Mouse (Mus musculus) neural tube, embryonic 13.5 days (tissue): ENCODE results near the gene Magi1. TPM values are rescaled to one million over a fixed set of nuclear protein-coding genes. Genes with fewer than 3 reads are reported as not detected.

ENCODE experiments used
- ATAC-seq: fragments of 200-750 bp; cut with Nextera tagmentation; 2 replicates; pipeline ENCODE4 v1.8.0; 2017; ENCODE audit warnings: low read depth, mild to moderate bottlenecking, moderate TSS enrichment, moderate library complexity
- H3K27ac ChIP-seq: fragments of 300-500 bp; sonication (generic); replicated peaks from 2 replicates; pipeline ENCODE4 v1.5.1; 2015; ENCODE audit warnings: moderate library complexity, mild to moderate bottlenecking, inconsistent platforms
- H3K27me3 ChIP-seq: fragments of 300-500 bp; sonication (generic); 2 replicates; pipeline ENCODE4 v1.6.1; 2015; ENCODE audit warnings: mild to moderate bottlenecking, inconsistent platforms
- H3K36me3 ChIP-seq: fragments of 300-500 bp; sonication (generic); 2 replicates; pipeline ENCODE4 v1.6.1; 2015; ENCODE audit warnings: mild to moderate bottlenecking, inconsistent platforms
- H3K4me1 ChIP-seq: fragments of 300-500 bp; sonication (generic); replicated peaks from 2 replicates; pipeline ENCODE4 v1.6.1; 2015; ENCODE audit warnings: inconsistent platforms
- H3K4me2 ChIP-seq: fragments of 300-500 bp; sonication (generic); 2 replicates; pipeline ENCODE4 v1.6.1; 2015; ENCODE audit warnings: inconsistent platforms, mild to moderate bottlenecking, moderate library complexity
- H3K4me3 ChIP-seq: fragments of 300-500 bp; sonication (generic); 2 replicates; pipeline ENCODE4 v1.5.1; 2015; ENCODE audit warnings: mild to moderate bottlenecking, inconsistent platforms
- H3K9ac ChIP-seq: fragments of 300-500 bp; sonication (generic); 2 replicates; pipeline ENCODE4 v1.6.1; 2015; ENCODE audit warnings: moderate library complexity, mild to moderate bottlenecking, inconsistent platforms
- H3K9me3 ChIP-seq: fragments of 300-500 bp; sonication (generic); 2 replicates; pipeline ENCODE4 v1.6.1; 2016; ENCODE audit warnings: inconsistent platforms
- WGBS: fragments of 180-500 bp; shearing (Covaris S2); methylation state at CpG from one replicate; pipeline ENCODE4 v1.1.7; 2015; 5-methylcytosine and 5-hydroxymethylcytosine counted together
- polyA plus RNA-seq: library from polyadenylated mRNA; unstranded; fragments of >200 nt; fragmentation: Nextera tagmentation; extraction: Ambion mirVana; gene quantifications from 2 replicates; pipeline ENCODE4 v1.2.1, GENCODE M21; 2015

Gene Magi1
- polyA plus RNA-seq, 1 experiment from 2014 or later: 20.9 TPM

- Histone ChIP-seq H3K4me1 (peaks cover 32% of the 10 kb centered on the region), H3K4me3 (no peak overlapping the region), H3K27me3 (no peaks in the 10 kb centered on the region), H3K4me2 (no peak overlapping the region), H3K9ac (no peak overlapping the region), H3K9me3 (no peaks in the 10 kb centered on the region), H3K36me3 (no peaks in the 10 kb centered on the region), H3K27ac (peak overlapping the region; percentile 34)
- WGBS: 60% methylated on average over 2 of the region's 2 CpGs
- ATAC-seq: no peak
These were observed 408.8 kb downstream of the Magi1 start for GRCm38 (mm10) chr6:93874936-93875335.

- 76% methylated on average over 2 of the region's 2 CpGs for WGBS
- no peak for ATAC-seq
- Histone ChIP-seq H3K4me1 (peaks cover 32% of the 10 kb centered on the region), H3K4me2 (no peak overlapping the region), H3K9me3 (no peaks in the 10 kb centered on the region), H3K27me3 (no peaks in the 10 kb centered on the region), H3K36me3 (no peaks in the 10 kb centered on the region), H3K4me3 (no peak overlapping the region), H3K9ac (no peak overlapping the region), H3K27ac (no peak overlapping the region)
These were observed 409.3 kb downstream of the Magi1 start for GRCm38 (mm10) chr6:93874376-93874775.

- Histone ChIP-seq H3K4me1 (peaks cover 32% of the 10 kb centered on the region), H3K4me3 (no peak overlapping the region), H3K9me3 (no peaks in the 10 kb centered on the region), H3K27me3 (no peaks in the 10 kb centered on the region), H3K9ac (no peak overlapping the region), H3K36me3 (no peaks in the 10 kb centered on the region), H3K27ac (no peak overlapping the region), H3K4me2 (no peak overlapping the region)
- no peak for ATAC-seq
- 37% methylated on average over 1 of the region's 1 CpGs for whole genome bisulfite sequencing
These were observed 410.2 kb downstream of the Magi1 start for GRCm38 (mm10) chr6:93873536-93873935.

- no peaks in the 10 kb centered on the region for H3K27me3 ChIP-seq
- H3K4me3 ChIP-seq: no peak overlapping the region
- 80% methylated on average over 4 of the region's 4 CpGs for WGBS
- ATAC-seq: no peak
- no peaks in the 10 kb centered on the region for H3K36me3 ChIP-seq
- H3K27ac ChIP-seq: no peak overlapping the region
- H3K4me1 ChIP-seq: peaks cover 25% of the 10 kb centered on the region
- H3K9me3 ChIP-seq: no peaks in the 10 kb centered on the region
- H3K9ac ChIP-seq: no peak overlapping the region
- no peak overlapping the region for H3K4me2 ChIP-seq
These were observed 412.2 kb downstream of the Magi1 start for GRCm38 (mm10) chr6:93871516-93871915.

GRCm38 (mm10) chr6:93870023-93870422 is 413.7 kb downstream of the Magi1 start:
- H3K9me3 ChIP-seq: no peaks in the 10 kb centered on the region
- ATAC-seq: no peak
- H3K9ac ChIP-seq: no peak overlapping the region
- no peaks in the 10 kb centered on the region for H3K27me3 ChIP-seq
- no peaks in the 10 kb centered on the region for H3K36me3 ChIP-seq
- no peak overlapping the region for H3K4me2 ChIP-seq
- WGBS: 77% methylated on average over 5 of the region's 5 CpGs
- peaks cover 25% of the 10 kb centered on the region for H3K4me1 ChIP-seq
- H3K27ac ChIP-seq: no peak overlapping the region
- H3K4me3 ChIP-seq: no peak overlapping the region

GRCm38 (mm10) chr6:93862263-93862662 is 421.5 kb downstream of the Magi1 start:
- no peak overlapping the region for H3K4me3 ChIP-seq
- no peak overlapping the region for H3K9ac ChIP-seq
- no peak for ATAC-seq
- H3K27ac ChIP-seq: no peak overlapping the region
- 94% methylated on average over 5 of the region's 5 CpGs for WGBS
- peaks cover 18% of the 10 kb centered on the region for H3K4me1 ChIP-seq
- H3K36me3 ChIP-seq: no peaks in the 10 kb centered on the region
- H3K4me2 ChIP-seq: no peak overlapping the region
- no peaks in the 10 kb centered on the region for H3K27me3 ChIP-seq
- no peaks in the 10 kb centered on the region for H3K9me3 ChIP-seq

GRCm38 (mm10) chr6:93856783-93857182 is 426.9 kb downstream of the Magi1 start:
- peak overlapping the region; percentile 71; the same call in 1 of the 2 replicates for H3K27ac ChIP-seq
- no peak overlapping the region for H3K4me3 ChIP-seq
- no peak overlapping the region for H3K9ac ChIP-seq

GRCm38 (mm10) chr6:93855806-93856641 is 427.7 kb downstream of the Magi1 start:
- ATAC-seq: 0 out of 2 replicates have a peak, but pooled peaks have one; percentile 44
- no peak overlapping the region for H3K4me3 ChIP-seq

More at GRCm38 (mm10) chr6:93856783-93857182, 426.9 kb downstream of the Magi1 start:
- Histone ChIP-seq H3K4me2 (no peak overlapping the region), H3K4me1 (peaks cover 36% of the 10 kb centered on the region), H3K36me3 (no peaks in the 10 kb centered on the region), H3K9me3 (no peaks in the 10 kb centered on the region), H3K27me3 (no peaks in the 10 kb centered on the region)
- ATAC-seq: no peak
- 34% methylated on average over 1 of the region's 1 CpGs for WGBS

GRCm38 (mm10) chr6:93848942-93849790 is 434.6 kb downstream of the Magi1 start:
- ATAC-seq: 0 out of 2 replicates have a peak, but pooled peaks have one; percentile 30
- peaks cover 50% of the 10 kb centered on the region for H3K4me1 ChIP-seq
- whole genome bisulfite sequencing: 22% methylated on average over 7 of the region's 7 CpGs
- H3K36me3 ChIP-seq: no peaks in the 10 kb centered on the region
- H3K4me2 ChIP-seq: no peak overlapping the region
- H3K27me3 ChIP-seq: no peaks in the 10 kb centered on the region
- H3K9me3 ChIP-seq: no peaks in the 10 kb centered on the region
- peak overlapping the region; percentile 9; the same call in 1 of the 2 replicates for H3K9ac ChIP-seq
- peak overlapping the region; percentile 67 for H3K27ac ChIP-seq
- H3K4me3 ChIP-seq: no peak overlapping the region

More at GRCm38 (mm10) chr6:93855806-93856641, 427.7 kb downstream of the Magi1 start:
- 32% methylated on average over 8 of the region's 8 CpGs for WGBS
- no peaks in the 10 kb centered on the region for H3K9me3 ChIP-seq
- H3K27me3 ChIP-seq: no peaks in the 10 kb centered on the region
- H3K4me2 ChIP-seq: no peak overlapping the region
- peaks cover 36% of the 10 kb centered on the region for H3K4me1 ChIP-seq
- peak overlapping the region; percentile 53 for H3K9ac ChIP-seq
- no peaks in the 10 kb centered on the region for H3K36me3 ChIP-seq
- peak overlapping the region; percentile 71 for H3K27ac ChIP-seq

GRCm38 (mm10) chr6:93845498-93845897 is 438.2 kb downstream of the Magi1 start:
- Histone ChIP-seq H3K27ac (no peak overlapping the region), H3K9me3 (no peaks in the 10 kb centered on the region), H3K36me3 (no peaks in the 10 kb centered on the region), H3K4me1 (peaks cover 40% of the 10 kb centered on the region), H3K27me3 (no peaks in the 10 kb centered on the region), H3K4me2 (no peak overlapping the region), H3K9ac (no peak overlapping the region), H3K4me3 (no peak overlapping the region)
- no peak for ATAC-seq
- WGBS: 84% methylated on average over 3 of the region's 3 CpGs

GRCm38 (mm10) chr6:93845080-93845479 is 438.6 kb downstream of the Magi1 start:
- no peak overlapping the region for H3K4me3 ChIP-seq
- H3K9me3 ChIP-seq: no peaks in the 10 kb centered on the region
- H3K9ac ChIP-seq: no peak overlapping the region
- H3K4me2 ChIP-seq: no peak overlapping the region
- H3K4me1 ChIP-seq: peaks cover 36% of the 10 kb centered on the region
- 75% methylated on average over 5 of the region's 5 CpGs for WGBS
- H3K36me3 ChIP-seq: no peaks in the 10 kb centered on the region
- H3K27me3 ChIP-seq: no peaks in the 10 kb centered on the region
- no peak overlapping the region for H3K27ac ChIP-seq
- ATAC-seq: no peak

- Histone ChIP-seq H3K36me3 (no peaks in the 10 kb centered on the region), H3K4me3 (no peak overlapping the region), H3K4me1 (peaks cover 31% of the 10 kb centered on the region), H3K9me3 (no peaks in the 10 kb centered on the region), H3K27me3 (no peaks in the 10 kb centered on the region), H3K9ac (no peak overlapping the region), H3K4me2 (no peak overlapping the region), H3K27ac (no peak overlapping the region)
- WGBS: 42% methylated on average over 5 of the region's 5 CpGs
- no peak for ATAC-seq
These were observed 439.1 kb downstream of the Magi1 start for GRCm38 (mm10) chr6:93844576-93844975.
